Mouse (Mus musculus) neural tube, embryonic 14.5 days (tissue): ENCODE measurements at regions not wholly inside any gene's neighbourhood (a gene's known extent, or its start where the extent isn't known, plus 50 kb on each side); places are given as distances from the start of the nearest gene placed in this dataset.

ENCODE experiments used
- ATAC-seq: fragments of 200-750 bp; cut with Nextera tagmentation; 2 replicates; pipeline ENCODE4 v1.8.0; 2017; ENCODE audit warnings: low read depth, mild to moderate bottlenecking, moderate TSS enrichment, moderate library complexity
- H3K27ac ChIP-seq: fragments of 300-500 bp; sonication (generic); 2 replicates; pipeline ENCODE4 v1.5.1; 2014; ENCODE audit warnings: low read depth, mild to moderate bottlenecking, control low read depth, low read length, moderate library complexity, mixed read lengths
- H3K27me3 ChIP-seq: fragments of 300-500 bp; sonication (generic); 2 replicates; pipeline ENCODE4 v1.6.1; 2014; ENCODE audit warnings: low read length; ENCODE audit not compliant: control insufficient read depth, insufficient read depth
- H3K36me3 ChIP-seq: fragments of 300-500 bp; sonication (generic); 2 replicates; pipeline ENCODE4 v1.6.1; 2014; ENCODE audit warnings: low read length, mixed read lengths; ENCODE audit not compliant: control insufficient read depth, insufficient read depth
- H3K4me1 ChIP-seq: fragments of 300-500 bp; sonication (generic); 2 replicates; pipeline ENCODE4 v1.6.1; 2014; ENCODE audit warnings: low read length; ENCODE audit not compliant: control insufficient read depth, insufficient read depth
- H3K4me2 ChIP-seq: fragments of 300-500 bp; sonication (generic); 2 replicates; pipeline ENCODE4 v1.6.1; 2014; ENCODE audit warnings: mild to moderate bottlenecking, low read depth, low read length, control low read depth
- H3K4me3 ChIP-seq: fragments of 300-500 bp; sonication (generic); 2 replicates; pipeline ENCODE4 v1.5.1; 2014; ENCODE audit warnings: low read depth, low read length, control low read depth, mixed read lengths
- H3K9ac ChIP-seq: fragments of 300-500 bp; sonication (generic); replicated peaks from 2 replicates; pipeline ENCODE4 v1.6.1; 2014; ENCODE audit warnings: low read depth, mild to moderate bottlenecking, control low read depth, low read length, mixed read lengths
- H3K9me3 ChIP-seq: fragments of 300-500 bp; sonication (generic); 2 replicates; pipeline ENCODE4 v1.6.1; 2016; ENCODE audit warnings: low read length; ENCODE audit not compliant: control insufficient read depth
- WGBS: fragments of 180-500 bp; shearing (Covaris S2); extraction: QIAGEN DNeasy Blood & Tissue Kit; methylation state at CpG from one replicate; pipeline ENCODE4 v1.1.7; 2014; 5-methylcytosine and 5-hydroxymethylcytosine counted together

DNA sequence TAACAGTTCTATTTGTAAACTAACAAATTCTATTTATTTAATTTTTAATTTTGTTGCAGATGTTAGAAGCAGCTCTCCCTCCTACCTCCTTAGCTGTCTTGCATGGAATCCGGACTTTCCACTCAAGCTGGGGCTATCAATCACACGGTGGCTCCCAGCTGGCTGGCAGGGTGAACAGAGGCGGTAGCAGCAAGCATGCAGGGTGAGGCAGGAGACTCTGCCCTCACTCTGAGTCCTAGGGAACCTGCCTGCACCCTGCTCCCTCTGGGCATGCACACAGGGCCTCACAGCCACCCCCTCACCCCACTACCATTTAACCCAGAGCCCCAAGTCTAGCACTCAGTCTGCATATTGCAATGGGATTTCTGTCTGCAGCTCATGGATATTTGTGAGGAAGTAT, 168.4 kb upstream of the Zfp703 start:
- no peak overlapping the region for H3K9ac ChIP-seq
- no peaks in the 10 kb centered on the region for H3K36me3 ChIP-seq
- no peak overlapping the region for H3K4me3 ChIP-seq
- H3K4me2 ChIP-seq = no peak overlapping the region
- no peak overlapping the region for H3K27ac ChIP-seq
- no peaks in the 10 kb centered on the region for H3K27me3 ChIP-seq
- WGBS = 8% methylated on average over 3 of the region's 3 CpGs
- no peaks in the 10 kb centered on the region for H3K9me3 ChIP-seq
- 0 out of 2 replicates have a peak, but pooled peaks cover 6% of the 10 kb centered on the region for H3K4me1 ChIP-seq
- ATAC-seq = no peak

- no peak overlapping the region for H3K4me3 ChIP-seq
- H3K27ac ChIP-seq = no peak overlapping the region
- ATAC-seq = no peak
- no peak overlapping the region for H3K4me2 ChIP-seq
- no peaks in the 10 kb centered on the region for H3K27me3 ChIP-seq
- H3K9me3 ChIP-seq = no peaks in the 10 kb centered on the region
- H3K36me3 ChIP-seq = no peaks in the 10 kb centered on the region
- no peak overlapping the region for H3K9ac ChIP-seq
- H3K4me1 ChIP-seq = 0 out of 2 replicates have a peak, but pooled peaks cover 6% of the 10 kb centered on the region
- 92% methylated on average over 7 of the region's 7 CpGs for WGBS
Measured at GRCm38 (mm10) chr8:26809943-26810342, 167.2 kb upstream of the Zfp703 start.

- 59% methylated on average over 12 of the region's 12 CpGs for WGBS
- Histone ChIP-seq H3K9ac (no peak overlapping the region), H3K4me3 (no peak overlapping the region), H3K27me3 (no peaks in the 10 kb centered on the region), H3K9me3 (no peaks in the 10 kb centered on the region), H3K4me1 (0 out of 2 replicates have a peak, but pooled peaks cover 3% of the 10 kb centered on the region), H3K27ac (no peak overlapping the region), H3K36me3 (no peaks in the 10 kb centered on the region), H3K4me2 (no peak overlapping the region)
- ATAC-seq = no peak
Measured at GRCm38 (mm10) chr8:26811533-26812236, 165.4 kb upstream of the Zfp703 start.

DNA sequence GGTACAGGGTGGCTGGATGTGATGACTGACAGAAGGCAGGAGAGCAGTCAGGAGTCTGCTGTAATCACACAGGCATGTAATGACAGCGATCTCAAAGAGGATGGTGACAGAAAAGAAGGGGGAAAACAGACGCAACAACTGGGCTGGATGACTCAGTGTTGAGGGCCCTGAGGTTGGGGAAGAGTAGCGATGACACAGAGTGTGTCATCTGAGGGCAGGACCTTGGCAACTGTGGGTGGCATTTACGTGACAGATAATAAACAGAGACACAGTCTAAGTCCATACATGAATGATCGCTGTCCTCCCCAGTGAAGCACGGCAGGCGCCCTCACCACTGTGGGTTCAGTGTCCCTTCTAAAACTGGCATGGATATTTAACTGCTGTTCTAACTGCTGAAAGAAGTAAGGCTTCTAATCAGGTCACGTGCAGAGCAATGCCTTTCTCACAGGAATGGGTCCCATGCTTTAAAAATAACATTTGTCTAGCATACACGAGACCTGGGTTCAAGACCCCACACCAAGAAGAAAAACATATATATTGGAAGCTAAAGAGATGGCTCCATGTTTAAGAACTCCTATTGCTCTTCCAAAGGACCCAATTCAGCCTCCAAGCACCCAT, 163.8 kb upstream of the Zfp703 start:
- Histone ChIP-seq H3K9ac (no peak overlapping the region), H3K27ac (no peak overlapping the region), H3K27me3 (no peaks in the 10 kb centered on the region), H3K4me2 (no peak overlapping the region), H3K4me3 (no peak overlapping the region), H3K36me3 (no peaks in the 10 kb centered on the region), H3K9me3 (no peaks in the 10 kb centered on the region), H3K4me1 (0 out of 2 replicates have a peak, but pooled peaks cover 3% of the 10 kb centered on the region)
- 80% methylated on average over 9 of the region's 9 CpGs for WGBS
- ATAC-seq = no peak

DNA sequence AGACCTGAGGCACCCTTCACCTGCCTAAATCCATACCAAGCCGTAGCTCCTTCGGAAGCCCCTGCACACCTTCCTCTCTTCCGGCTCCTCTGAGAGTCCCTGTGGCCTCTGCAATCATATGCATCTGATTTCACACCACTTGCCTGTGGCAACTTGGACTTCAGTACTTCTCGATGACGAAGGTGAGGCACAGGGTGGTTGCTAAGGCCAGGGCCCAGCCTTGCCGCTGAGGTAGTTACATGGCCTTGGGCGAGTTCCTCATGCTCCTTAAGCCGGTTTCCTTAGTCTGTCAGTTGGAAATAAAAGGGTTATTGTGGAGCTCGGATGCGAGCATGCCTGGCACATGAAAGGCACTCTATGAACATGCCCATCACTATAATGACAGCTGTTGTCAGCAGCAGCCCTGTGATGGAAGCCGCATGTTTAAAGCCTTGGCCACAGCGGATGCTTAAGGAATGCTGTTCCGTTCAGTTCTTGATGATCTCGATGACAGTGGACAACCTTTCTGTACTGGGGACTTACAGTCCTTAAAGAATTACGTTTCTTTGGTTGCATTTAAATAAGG, 162.0 kb upstream of the Zfp703 start:
- H3K4me1 ChIP-seq = no peaks in the 10 kb centered on the region
- H3K4me2 ChIP-seq = no peak overlapping the region
- no peak for ATAC-seq
- no peaks in the 10 kb centered on the region for H3K9me3 ChIP-seq
- no peak overlapping the region for H3K27ac ChIP-seq
- no peaks in the 10 kb centered on the region for H3K27me3 ChIP-seq
- no peak overlapping the region for H3K4me3 ChIP-seq
- no peaks in the 10 kb centered on the region for H3K36me3 ChIP-seq
- H3K9ac ChIP-seq = no peak overlapping the region
- WGBS = 74% methylated on average over 15 of the region's 15 CpGs

- no peak for ATAC-seq
- Histone ChIP-seq H3K9ac (no peak overlapping the region), H3K27ac (no peak overlapping the region), H3K36me3 (no peaks in the 10 kb centered on the region), H3K27me3 (no peaks in the 10 kb centered on the region), H3K9me3 (no peaks in the 10 kb centered on the region), H3K4me1 (no peaks in the 10 kb centered on the region), H3K4me2 (no peak overlapping the region), H3K4me3 (no peak overlapping the region)
- 75% methylated on average over 7 of the region's 7 CpGs for WGBS
Measured at GRCm38 (mm10) chr8:26816977-26817376, 160.1 kb upstream of the Zfp703 start.

DNA sequence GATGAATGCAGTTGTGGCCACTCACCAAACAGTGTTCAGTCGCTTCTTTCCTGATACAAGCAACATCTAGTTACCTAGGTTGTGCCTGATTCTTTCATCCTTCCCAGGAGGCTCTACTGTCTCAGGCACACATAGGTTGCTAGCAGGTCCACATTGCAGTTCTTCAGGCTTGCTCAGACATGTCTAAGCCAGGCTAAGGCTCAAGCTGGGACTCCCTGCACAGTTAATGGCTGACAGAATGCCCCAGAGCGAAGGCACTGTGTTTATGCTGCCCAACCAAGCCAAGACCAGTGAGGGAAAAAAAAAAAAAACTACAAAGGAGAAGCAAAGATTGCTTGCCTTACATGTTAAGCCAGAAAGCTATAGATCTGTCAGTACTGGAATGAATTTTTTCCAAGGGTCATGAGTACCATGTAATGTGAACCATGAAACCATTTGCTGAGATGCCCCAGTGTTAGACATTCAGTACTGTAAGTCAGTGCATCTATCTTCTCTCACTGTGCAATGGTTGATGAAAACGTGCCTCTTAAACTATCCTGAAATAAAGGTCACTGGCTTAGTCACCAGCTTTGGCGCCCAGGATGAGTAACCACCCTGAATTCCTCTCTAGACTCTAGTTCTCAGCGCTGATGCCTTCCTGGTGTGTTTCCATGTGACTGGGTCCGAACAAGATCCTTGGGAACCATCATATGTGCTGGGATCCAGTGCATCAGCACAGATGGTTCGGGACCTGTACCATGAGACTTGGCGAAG, 152.8 kb upstream of the Zfp703 start:
- H3K27me3 ChIP-seq = no peaks in the 10 kb centered on the region
- no peak overlapping the region for H3K27ac ChIP-seq
- H3K4me1 ChIP-seq = no peaks in the 10 kb centered on the region
- ATAC-seq = no peak
- H3K4me2 ChIP-seq = no peak overlapping the region
- no peaks in the 10 kb centered on the region for H3K36me3 ChIP-seq
- no peak overlapping the region for H3K9ac ChIP-seq
- H3K4me3 ChIP-seq = no peak overlapping the region
- 86% methylated on average over 8 of the region's 8 CpGs for WGBS
- no peaks in the 10 kb centered on the region for H3K9me3 ChIP-seq

DNA sequence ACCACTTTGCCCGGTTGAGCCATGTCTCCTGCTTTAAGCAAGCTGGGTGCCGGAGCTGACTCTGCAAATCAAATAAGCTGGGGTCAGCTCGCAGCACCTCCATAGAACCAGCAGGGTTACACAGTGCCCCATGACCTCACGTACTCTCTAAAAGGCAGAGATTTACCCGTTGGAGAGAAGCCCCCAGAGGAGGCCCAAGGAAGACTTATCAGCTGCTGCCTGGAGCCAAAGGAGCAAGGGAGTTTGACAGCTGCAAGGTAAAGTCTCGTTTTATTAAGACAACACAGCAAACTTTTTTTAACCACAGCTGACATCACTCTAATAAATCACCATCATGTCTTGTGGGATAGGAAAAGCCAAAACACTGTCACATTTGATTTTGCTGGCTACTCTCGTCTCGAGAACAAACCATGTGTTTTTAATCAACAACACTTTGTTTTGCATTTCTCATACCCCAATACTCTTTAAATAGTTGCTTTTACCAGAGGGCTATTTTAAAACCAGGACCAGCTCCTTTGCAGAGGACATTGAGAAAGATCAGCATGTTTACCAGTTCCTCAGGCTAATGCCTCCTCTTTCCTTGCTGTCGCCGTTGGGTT, 148.7 kb upstream of the Zfp703 start:
- no peak overlapping the region for H3K4me3 ChIP-seq
- 54% methylated on average over 10 of the region's 10 CpGs for WGBS
- no peaks in the 10 kb centered on the region for H3K36me3 ChIP-seq
- H3K9me3 ChIP-seq = no peaks in the 10 kb centered on the region
- H3K4me2 ChIP-seq = no peak overlapping the region
- no peaks in the 10 kb centered on the region for H3K4me1 ChIP-seq
- no peaks in the 10 kb centered on the region for H3K27me3 ChIP-seq
- H3K9ac ChIP-seq = no peak overlapping the region
- ATAC-seq = no peak
- H3K27ac ChIP-seq = no peak overlapping the region
